Mouse (Mus musculus) adipocyte (in vitro differentiated cells): ENCODE results near the gene Atp1b2.

Source experiments
- DNase-seq: peaks from one replicate; pipeline ENCODE4 v3.0.0-alpha.2; 2016; ENCODE audit warnings: low spot score

Atp1b2 gene

DNA sequence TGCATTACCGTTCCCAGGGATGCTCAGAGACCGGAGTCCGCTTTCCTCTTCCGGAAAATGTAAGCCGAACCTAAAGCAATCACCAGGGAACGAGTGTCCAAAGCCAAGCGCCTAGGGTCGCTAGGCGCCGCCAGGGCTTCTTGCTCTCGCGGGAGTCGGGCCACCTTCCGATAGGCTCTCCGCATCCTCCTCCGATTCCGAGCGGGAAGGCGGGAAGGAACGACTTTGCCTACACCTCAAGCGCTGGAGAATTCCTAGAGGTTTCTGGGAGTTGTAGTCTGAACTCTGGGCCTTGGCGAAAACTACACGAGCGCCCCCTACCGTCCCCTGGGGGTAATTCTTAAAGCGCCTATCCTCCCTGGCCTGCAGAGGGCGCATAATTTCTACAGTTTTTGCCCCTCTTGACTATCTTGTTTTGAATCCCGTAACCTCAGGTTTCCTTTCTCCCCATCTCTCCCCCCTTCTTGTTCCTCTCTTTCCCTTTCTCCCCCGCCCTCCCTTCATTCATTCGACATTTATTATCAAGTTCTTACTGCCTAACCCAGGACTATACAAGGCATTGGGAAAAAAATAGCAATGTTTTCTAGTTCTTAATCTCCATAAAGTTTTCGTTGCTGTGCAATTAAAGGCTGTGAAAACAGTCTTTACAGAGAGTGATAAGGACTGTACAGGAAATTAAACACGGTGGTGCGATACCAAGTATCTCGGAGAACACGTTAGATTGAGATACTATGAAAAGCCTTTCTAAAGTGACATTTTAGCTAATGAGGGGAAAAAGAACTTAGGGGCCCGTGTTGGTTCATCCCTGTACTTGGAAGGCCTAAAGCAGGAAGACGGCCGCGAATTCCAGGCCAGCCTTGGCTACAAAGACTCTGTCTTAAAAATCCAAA lies 26.4 kb downstream of the Atp1b2 start:
- DNase-seq = peak; percentile 99

DNA sequence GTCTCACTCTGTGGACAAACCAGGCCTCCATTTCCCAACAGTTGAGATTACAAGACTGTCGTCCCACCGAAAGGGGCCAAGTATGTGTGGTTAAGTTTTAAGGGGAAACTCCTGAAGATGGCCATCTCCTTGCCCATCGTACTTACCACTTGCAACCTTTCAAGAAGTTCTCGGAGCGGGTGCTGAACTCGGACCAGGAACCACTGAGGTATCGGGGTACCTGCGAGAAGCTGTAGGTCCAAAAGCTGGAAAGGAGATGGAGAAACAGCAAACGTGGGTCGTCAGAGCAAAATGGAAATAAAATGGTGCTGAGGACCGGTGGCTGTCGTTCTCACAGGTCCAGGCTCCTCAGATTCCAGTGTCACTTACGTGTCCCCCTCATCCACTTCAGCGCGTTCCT lies 27.4 kb downstream of the Atp1b2 start:
- no peak for DNase-seq

DNA sequence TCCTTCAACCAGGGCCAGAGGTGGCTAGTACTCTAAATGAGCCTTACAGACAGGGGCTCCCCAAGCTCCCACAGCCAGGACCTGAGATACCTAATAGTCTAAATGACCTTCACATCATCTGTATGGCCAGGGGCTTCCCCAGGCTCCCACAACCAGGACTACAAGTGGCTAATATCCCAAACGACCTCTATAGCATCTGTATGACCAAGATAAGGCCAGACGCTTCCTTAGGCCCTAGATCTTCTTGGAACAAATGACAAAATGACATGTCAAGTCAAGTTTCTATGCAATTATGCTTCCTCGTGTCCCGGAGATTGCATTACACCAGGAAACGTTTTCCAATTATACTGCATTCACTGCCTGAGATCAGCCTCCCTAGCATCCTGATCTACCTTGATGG lies 29.4 kb downstream of the Atp1b2 start:
- DNase-seq = no peak

DNA sequence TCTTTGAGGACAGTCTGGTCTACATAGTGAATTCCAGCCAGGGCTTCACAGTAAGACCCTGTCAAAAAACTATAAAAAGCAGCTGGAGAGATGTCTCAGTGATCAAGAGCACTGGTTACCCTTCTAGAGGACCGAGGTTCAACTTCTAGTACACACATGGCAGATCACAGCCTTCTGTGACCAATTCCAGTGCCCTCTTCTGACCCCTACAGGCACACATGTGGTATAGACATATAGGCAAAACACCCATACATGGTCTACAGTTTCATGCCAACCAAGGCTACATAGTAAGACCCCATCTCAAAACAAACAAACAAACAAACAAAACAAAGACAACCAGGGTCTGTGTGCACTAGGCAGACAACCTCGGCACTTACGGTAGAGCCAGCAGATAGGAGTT lies 30.5 kb downstream of the Atp1b2 start:
- DNase-seq = no peak

DNA sequence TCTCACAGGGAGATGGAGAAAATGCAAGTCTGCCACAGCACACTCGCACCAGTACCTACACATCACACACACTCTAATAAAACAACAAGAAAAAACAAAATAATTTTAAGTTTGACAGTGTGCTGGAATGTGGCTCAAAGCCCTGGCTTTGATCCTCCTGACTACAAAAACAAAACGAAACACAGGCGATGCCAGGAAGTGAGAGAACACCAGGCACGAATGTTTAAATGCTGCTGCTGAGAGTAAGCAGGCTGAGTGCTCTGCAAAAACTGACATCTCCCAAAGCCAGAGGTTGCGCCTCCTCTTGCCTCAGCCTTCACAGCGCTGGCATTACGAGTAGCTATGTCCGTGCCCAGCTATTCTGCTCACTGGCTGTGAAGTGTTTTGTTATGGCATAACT lies 40.6 kb downstream of the Atp1b2 start:
- no peak for DNase-seq

DNA sequence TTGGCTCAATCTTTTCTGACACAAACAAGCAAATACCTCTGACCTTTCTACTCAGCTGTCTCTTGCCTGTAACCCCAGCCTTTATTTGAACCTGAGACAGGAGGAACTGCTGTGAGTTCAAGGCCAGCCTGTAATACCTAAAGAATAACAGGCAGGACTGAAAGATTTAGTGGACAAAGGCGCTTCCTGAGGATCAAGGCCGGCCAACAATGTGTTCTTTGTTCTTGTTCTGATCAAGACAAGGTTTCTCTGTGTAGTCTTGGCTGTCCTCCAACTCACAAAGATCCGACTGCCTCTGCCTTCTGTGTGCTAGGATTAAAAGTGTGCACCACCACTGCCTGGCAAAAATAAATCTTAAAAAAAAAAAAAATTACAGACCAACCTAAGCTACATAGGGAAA lies 41.4 kb downstream of the Atp1b2 start:
- no peak for DNase-seq

DNA sequence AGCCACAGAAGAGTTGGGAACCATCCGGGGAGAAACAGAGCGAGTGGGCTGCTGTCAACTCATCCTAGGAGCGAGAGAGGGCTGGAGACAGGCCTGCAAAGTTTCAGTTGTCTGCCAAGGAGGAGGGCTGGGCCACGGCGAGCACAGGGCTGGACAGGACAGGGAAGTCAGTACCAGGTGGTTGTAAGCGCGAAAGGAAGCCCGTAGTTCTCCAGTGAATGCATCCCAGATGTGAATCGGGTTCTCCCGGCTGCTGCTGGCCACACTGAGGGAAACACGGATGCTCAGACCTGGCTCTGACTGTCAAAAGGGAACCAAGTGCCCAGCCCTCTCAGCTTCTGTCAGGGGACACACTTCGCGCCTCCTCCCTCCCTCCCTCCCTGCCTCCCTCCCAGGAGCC lies 42.4 kb downstream of the Atp1b2 start:
- DNase-seq = no peak

DNA sequence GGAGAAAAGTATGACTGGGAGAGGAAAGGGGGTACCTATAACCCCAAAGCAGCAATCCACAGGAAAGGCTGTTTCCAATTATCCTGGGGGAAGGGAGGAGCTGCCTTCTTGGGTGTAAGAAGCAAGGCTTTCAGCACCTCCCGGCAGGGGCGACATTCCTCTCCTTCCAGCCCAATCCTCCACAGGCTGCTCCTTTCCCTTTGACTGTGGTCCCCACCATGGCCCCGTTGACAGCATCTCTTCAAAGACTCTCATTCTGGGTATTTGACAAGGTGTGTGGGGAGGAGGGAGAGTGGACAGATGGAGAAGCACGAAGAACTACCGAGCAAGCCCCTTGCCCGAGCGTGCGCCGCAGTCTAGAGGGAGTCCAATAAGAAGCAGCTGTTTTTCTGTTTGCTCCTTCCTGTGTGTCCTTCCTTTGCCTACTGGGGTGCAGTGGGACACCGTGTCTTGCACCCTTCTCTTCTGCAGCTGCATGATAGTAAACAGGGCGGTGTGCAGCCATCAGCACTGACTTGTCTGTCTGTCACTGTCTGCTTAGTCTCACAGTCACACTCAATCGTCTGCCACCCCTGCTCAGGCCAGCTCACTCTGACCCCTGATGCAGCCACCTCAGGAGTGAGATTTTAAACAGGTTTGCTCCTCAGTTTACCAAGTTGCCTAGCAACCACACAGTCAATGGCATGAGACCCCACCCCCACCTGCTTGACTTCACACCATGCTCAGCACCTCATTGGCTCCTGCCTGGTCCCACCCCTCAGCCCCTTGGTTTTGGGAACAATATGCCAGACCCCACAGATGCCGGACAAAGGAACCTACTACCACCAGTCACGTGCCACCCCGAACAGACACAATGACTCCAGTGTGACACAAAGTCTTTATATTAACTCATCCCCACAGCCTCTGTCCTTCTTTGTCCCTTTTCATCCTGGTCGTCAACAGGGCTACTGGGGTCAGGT lies 44.6 kb downstream of the Atp1b2 start:
- DNase-seq = no peak

DNA sequence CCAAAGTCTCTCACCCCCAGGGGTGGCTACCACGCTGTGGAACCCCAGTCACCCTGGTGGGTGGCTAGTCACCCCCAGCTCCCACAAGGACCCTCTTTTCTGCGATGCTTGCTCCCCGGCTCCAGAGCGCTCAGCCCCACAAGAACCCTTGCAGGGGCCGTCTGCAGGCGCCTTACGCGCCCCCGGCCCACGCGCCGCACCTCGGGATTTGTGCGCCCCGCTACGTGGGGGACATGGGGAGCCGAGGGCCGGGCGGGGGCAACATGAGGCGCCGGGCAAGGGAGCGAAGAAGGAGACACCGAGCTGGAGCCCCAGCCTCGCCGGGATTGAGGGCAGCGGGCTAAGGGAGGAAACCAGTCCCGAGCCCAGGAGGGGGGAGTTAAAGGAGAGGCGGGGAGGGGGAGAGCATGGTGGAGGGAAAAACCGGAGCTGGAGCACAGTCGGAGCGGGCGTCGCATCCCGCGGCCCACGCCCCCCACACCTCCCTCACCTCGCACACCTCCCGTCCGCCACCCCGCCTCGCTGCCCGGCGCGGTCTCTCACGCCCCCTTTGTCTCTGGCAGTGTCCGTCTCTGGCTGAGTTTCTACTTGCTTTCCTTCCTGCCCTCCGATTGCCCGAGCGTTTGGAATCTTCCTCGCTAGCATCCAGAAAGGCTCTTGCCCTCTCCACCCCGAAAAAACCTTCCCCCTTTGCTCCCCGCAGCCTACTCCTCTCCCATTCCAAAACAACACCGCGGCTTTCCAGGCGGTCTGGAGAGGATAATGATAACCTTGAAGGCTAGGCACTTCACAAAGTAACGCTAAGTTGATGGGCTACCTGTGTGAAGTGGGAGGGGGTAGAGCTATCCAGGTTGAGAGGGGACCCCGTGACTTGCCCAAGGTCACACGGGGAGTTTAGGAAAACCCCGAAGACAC lies 45.6 kb downstream of the Atp1b2 start, which contains the start of gene Efnb3:
TSS of gene Efnb3 (minus strand) at position 355 of the 915 bp plus-strand sequence.
- DNase-seq = no peak

DNA sequence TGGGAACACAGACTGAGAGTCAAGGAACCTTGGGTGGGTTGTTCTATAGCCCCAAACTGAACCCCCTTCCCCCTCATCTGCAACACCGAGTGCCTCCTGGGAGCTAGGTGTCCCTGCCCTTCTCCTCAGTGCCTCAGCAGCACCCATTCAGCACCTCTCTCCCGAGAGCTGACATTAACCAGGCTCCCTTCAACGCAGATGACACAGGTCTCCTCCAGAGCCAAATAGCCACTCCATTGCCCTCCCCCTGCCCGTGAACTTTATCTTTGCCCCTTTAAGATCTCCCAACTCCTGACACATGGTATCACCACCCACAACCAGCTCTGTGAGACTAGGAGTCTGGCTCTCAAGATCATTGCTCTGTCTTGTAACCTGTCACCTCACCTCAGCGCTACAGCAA lies 46.6 kb downstream of the Atp1b2 start:
- DNase-seq = no peak

DNA sequence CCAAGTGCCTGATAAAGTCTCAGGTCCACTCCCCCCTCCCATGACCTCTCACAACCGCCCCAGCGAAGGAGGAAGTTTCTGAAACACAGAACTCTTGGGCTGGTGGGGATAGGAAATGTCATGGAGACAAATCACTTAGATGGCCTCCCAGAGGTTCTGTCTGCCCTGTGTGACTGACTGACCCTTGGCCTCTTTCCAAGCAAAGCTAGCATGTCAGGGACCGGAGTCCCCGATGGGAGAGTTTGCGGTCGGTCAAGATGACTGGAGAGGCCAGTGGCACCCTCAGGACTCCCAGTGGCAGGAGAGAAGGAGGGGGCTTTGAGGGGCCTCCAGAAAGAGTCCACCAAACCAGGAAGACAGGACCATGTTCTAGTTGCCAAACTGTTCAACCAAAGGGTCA lies 47.0 kb downstream of the Atp1b2 start:
- no peak for DNase-seq

DNA sequence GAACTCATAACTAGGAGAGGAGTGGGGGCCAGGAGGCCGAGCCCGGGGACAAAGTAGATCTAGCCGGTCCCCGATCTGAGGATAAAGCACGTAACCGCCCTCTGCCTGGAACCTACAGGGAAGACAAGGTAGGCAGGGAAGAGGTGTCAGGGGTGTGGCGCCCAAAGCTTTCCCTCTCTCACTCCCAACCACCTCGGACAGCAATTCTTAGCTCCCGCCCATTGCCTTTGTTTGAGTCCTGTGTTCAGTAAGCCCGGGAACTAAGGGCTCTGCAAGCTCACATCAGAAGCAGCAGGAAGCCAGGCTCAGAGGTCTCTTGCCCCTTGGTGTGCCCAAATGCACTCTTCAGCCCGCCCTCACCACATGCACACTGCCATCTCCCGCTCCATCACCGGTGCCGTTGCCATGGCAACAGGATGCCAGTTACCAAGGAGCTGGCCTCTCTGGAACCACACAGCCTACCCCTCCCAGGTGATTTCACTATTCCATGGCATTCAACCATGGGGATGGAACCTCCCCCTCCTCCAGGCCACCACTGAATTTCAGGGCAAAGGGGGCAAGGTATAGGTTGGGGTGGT lies 48.3 kb downstream of the Atp1b2 start:
- DNase-seq = no peak

DNA sequence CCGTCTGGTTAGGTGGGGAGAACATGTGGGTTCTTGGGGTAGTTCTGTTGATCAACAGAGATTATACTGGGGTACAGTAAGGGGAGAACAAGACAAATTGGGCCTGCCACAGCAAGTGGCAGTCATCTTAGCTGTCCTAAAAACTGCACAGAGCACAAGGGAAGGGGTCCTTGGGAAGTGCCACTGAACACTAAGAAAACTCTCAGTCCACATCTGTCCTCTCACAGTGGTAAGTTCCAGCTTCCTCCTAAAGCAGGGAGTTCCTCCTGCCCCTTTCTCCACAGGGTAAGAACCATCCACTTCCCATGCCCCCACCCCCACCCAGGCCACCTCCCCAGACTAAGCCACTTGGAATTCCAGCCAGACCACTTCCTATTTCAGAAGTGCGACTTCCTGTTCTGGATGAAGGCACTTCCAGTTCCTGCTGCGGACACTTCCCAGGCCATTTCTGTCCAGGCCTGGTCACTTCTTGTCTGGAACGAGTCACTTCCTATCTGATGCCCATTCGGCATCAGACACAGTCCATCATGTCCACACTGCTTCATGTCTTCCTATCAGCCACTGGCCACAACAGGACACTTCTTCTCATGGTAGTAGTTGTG lies 51.1 kb downstream of the Atp1b2 start:
- no peak for DNase-seq

DNA sequence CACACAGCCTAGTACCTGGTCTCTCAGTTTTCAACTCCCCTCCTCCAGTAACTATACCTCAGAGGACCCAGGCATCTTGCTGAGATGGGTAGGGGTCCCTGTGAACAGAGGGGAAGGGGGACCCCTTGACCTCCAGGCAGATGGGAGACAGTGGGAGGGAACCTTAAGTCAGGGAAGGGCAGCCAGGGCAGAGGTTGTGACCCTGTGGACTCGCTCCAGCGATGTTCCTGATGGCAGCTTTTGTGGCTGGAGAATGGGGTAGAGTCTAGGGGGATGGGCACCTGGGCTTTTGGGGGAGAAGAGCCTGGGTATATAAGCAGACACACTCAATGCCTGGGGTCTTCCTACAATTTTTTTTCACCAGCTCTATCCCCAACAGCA lies 52.4 kb downstream of the Atp1b2 start:
- DNase-seq = no peak

DNA sequence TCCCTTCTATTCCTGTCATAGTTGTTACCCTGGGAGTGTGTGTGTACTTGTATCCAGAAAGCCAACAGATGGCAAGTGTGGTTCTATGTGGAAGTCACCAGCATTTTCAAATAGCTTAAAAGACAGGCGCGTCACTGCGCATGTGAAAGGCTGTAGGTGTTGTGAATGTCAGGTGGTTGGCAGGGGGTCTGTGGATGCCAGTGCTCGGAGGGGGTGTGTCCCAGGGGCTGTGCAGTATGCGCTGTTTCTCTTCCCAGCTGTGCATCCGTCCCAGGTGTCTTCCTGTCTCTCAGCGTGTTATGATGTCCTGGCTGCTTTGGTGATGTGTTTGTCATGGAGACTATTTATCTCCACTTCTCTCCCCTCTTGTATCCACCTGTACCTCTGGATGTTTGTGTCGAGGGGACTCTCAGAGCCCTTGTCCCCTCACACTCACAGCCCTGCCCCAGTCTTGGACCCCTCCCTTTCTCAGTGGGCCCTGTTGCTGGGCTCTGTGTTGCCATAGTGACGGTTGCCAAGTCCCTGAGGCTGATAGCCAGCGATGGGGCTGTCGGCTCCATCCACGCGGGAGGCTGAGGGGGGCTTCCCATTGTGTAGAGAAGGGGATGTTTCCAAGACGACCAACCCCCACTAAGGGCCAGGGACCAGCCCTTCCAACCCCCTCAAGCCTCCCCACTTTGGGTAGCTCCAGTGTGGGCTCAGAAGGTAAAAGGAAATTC lies 53.0 kb downstream of the Atp1b2 start:
- DNase-seq = no peak

DNA sequence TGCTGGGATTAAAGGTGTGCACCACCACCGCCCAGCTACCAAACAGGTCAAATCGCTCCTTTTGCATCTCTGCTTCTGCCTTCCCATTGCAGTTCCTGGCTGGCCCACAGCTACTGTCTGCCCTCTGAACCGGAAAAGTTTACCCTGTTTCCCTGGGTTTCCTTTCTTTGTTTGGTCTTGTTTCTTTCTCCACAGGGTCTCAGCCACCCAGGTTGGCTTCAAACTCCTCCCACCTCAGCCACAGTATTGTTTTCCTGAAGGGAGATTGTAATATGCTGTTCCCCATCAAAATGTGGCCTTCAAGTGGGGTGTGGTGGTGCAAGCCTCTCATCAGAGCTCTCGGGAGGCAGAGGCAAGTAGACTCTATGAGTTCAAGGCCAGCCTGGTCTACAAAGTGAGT lies 54.4 kb downstream of the Atp1b2 start:
- no peak for DNase-seq
